Mouse (Mus musculus) bone marrow macrophage, adult 2 months (primary cell): Measurements from ENCODE around the gene Bri3bp. TPM values are rescaled to one million over a fixed set of nuclear protein-coding genes. Genes with fewer than 3 reads are reported as not detected.
"Not testable (repeated sequence)": the region's sequence is repeated elsewhere in the genome, so short reads cannot be mapped to it uniquely, and the experiment has no call there.

Source experiments
- H3K27ac ChIP-seq: 2 replicates; pipeline ENCODE4 v1.5.1; 2012; ENCODE audit warnings: low read depth, low read length; ENCODE audit not compliant: insufficient read depth
- H3K4me1 ChIP-seq: 2 replicates; pipeline ENCODE4 v1.6.1; 2012; ENCODE audit warnings: low read length; ENCODE audit not compliant: control insufficient read depth, insufficient read depth
- H3K4me3 ChIP-seq: 2 replicates; pipeline ENCODE4 v1.5.1; 2012; ENCODE audit warnings: mild to moderate bottlenecking, low read length, moderate library complexity; ENCODE audit not compliant: insufficient read depth
- CTCF ChIP-seq: IDR thresholded peaks from 2 replicates; pipeline ENCODE4 v1.5.1; 2012; ENCODE audit warnings: low read depth, mild to moderate bottlenecking, low read length, moderate library complexity
- POLR2A ChIP-seq: IDR thresholded peaks from 2 replicates; pipeline ENCODE4 v1.6.1; 2012; ENCODE audit warnings: mild to moderate bottlenecking, low read depth, low read length, borderline replicate concordance
- polyA plus RNA-seq: library from polyadenylated mRNA; stranded (reverse); fragments of >200 nt; gene quantifications from 2 replicates; pipeline ENCODE4 v1.2.4, GENCODE M21; 2012; ENCODE audit not compliant: missing spikeins, insufficient read depth, insufficient read length

The Bri3bp gene
- polyA plus RNA-seq, 1 experiment = 11.6 TPM

GRCm38 (mm10) chr5:125480434-125481231 lies 39.3 kb downstream of the Bri3bp start:
- H3K27ac ChIP-seq = no peak overlapping the region
- H3K4me3 ChIP-seq = no peak overlapping the region
- no peak for TF ChIP-seq CTCF
- no peak for TF ChIP-seq POLR2A
- peaks cover 56% of the 10 kb centered on the region for H3K4me1 ChIP-seq

- TF ChIP-seq CTCF (no peak), POLR2A (no peak)
- no peak overlapping the region for H3K27ac ChIP-seq
- peaks cover 50% of the 10 kb centered on the region for H3K4me1 ChIP-seq
- H3K4me3 ChIP-seq = no peak overlapping the region
These were observed 41.1 kb downstream of the Bri3bp start for GRCm38 (mm10) chr5:125482474-125482873.

- Histone ChIP-seq H3K4me1 (peaks cover 38% of the 10 kb centered on the region), H3K4me3 (no peak overlapping the region), H3K27ac (peak overlapping the region; percentile 28)
- TF ChIP-seq CTCF = no peak
- no peak for TF ChIP-seq POLR2A
These were observed 42.6 kb downstream of the Bri3bp start for GRCm38 (mm10) chr5:125483712-125484611.

- H3K27ac ChIP-seq = peak overlapping the region; percentile 7; the same call in 1 of the 2 replicates
- TF ChIP-seq CTCF = no peak
- no peak for TF ChIP-seq POLR2A
- peaks cover 38% of the 10 kb centered on the region for H3K4me1 ChIP-seq
- no peak overlapping the region for H3K4me3 ChIP-seq
These were observed 43.8 kb downstream of the Bri3bp start for GRCm38 (mm10) chr5:125485031-125485778.

- Histone ChIP-seq H3K4me1 (peaks cover 38% of the 10 kb centered on the region), H3K27ac (no peak overlapping the region), H3K4me3 (no peak overlapping the region)
- TF ChIP-seq POLR2A = no peak
- no peak for TF ChIP-seq CTCF
These were observed 44.7 kb downstream of the Bri3bp start for GRCm38 (mm10) chr5:125486088-125486487.

- Histone ChIP-seq H3K4me3 (no peak overlapping the region), H3K27ac (no peak overlapping the region), H3K4me1 (peaks cover 25% of the 10 kb centered on the region)
- TF ChIP-seq POLR2A = no peak
These were observed 46.2 kb downstream of the Bri3bp start for GRCm38 (mm10) chr5:125487375-125488115.

- peaks cover 20% of the 10 kb centered on the region for H3K4me1 ChIP-seq
- H3K27ac ChIP-seq = no peak overlapping the region
- no peak overlapping the region for H3K4me3 ChIP-seq
- TF ChIP-seq POLR2A (no peak), CTCF (no peak)
These were observed 46.7 kb downstream of the Bri3bp start for GRCm38 (mm10) chr5:125488116-125488455.

- peaks cover 12% of the 10 kb centered on the region for H3K4me1 ChIP-seq
- H3K27ac ChIP-seq, H3K4me3 ChIP-seq: not testable (repeated sequence)
These were observed 47.6 kb downstream of the Bri3bp start for GRCm38 (mm10) chr5:125488953-125489352.

GRCm38 (mm10) chr5:125491107-125491506 lies 49.7 kb downstream of the Bri3bp start:
- Histone ChIP-seq H3K4me3 (no peak overlapping the region), H3K27ac (no peak overlapping the region), H3K4me1 (no peaks in the 10 kb centered on the region)
- TF ChIP-seq CTCF (no peak), POLR2A (no peak)
